Mouse (Mus musculus): ENCODE results near the gene Zkscan2.

- TF ChIP-seq CTCF (IDR thresholded peaks at IDR 0.05; ENCODE audit: extremely low read depth, insufficient read depth, low read length) (no peak), POLR2A (IDR thresholded peaks at IDR 0.05; ENCODE audit: extremely low read depth, insufficient read depth, low read length) (no peak)
Measured at GRCm38 (mm10) chr7:123525761-123526160, 25.5 kb upstream of the Zkscan2 start.
